Mouse (Mus musculus) kidney, embryonic 14.5 days (tissue): Measurements from ENCODE around the gene Ctsl. TPM values are rescaled to one million over a fixed set of nuclear protein-coding genes. Genes with fewer than 3 reads are reported as not detected.

ENCODE experiments used
- ATAC-seq: fragments of 200-750 bp; cut with Nextera tagmentation; 2 replicates; pipeline ENCODE4 v1.8.0; 2017; ENCODE audit warnings: moderate number of reproducible peaks, mild to moderate bottlenecking, moderate TSS enrichment, moderate library complexity; ENCODE audit not compliant: low FRiP score, low TSS enrichment
- H3K27ac ChIP-seq: fragments of 300-500 bp; sonication (generic); 2 replicates; pipeline ENCODE4 v1.5.1; 2014; ENCODE audit warnings: low read depth, mild to moderate bottlenecking, low read length, moderate library complexity, mixed read lengths
- H3K27me3 ChIP-seq: fragments of 300-500 bp; sonication (generic); 2 replicates; pipeline ENCODE4 v1.6.1; 2014; ENCODE audit warnings: mild to moderate bottlenecking, low read length; ENCODE audit not compliant: control insufficient read depth, insufficient read depth
- H3K36me3 ChIP-seq: fragments of 300-500 bp; sonication (generic); 2 replicates; pipeline ENCODE4 v1.6.1; 2014; ENCODE audit warnings: low read length, mixed read lengths; ENCODE audit not compliant: control insufficient read depth, insufficient read depth
- H3K4me1 ChIP-seq: fragments of 300-500 bp; sonication (generic); 2 replicates; pipeline ENCODE4 v1.6.1; 2014; ENCODE audit warnings: low read length, mixed read lengths; ENCODE audit not compliant: control insufficient read depth, insufficient read depth
- H3K4me2 ChIP-seq: fragments of 300-500 bp; sonication (generic); replicated peaks from 2 replicates; pipeline ENCODE4 v1.6.1; 2014; ENCODE audit warnings: low read depth, mild to moderate bottlenecking, low read length
- H3K4me3 ChIP-seq: fragments of 300-500 bp; sonication (generic); 2 replicates; pipeline ENCODE4 v1.5.1; 2014; ENCODE audit warnings: mild to moderate bottlenecking, low read length
- H3K9ac ChIP-seq: fragments of 300-500 bp; sonication (generic); 2 replicates; pipeline ENCODE4 v1.6.1; 2014; ENCODE audit warnings: low read depth, mild to moderate bottlenecking, low read length, moderate library complexity
- H3K9me3 ChIP-seq: fragments of 300-500 bp; sonication (generic); 2 replicates; pipeline ENCODE4 v1.6.1; 2016; ENCODE audit warnings: low read length; ENCODE audit not compliant: control insufficient read depth
- WGBS: fragments of 180-500 bp; shearing (Covaris S2); extraction: QIAGEN DNeasy Blood & Tissue Kit; methylation state at CpG from one replicate; pipeline ENCODE4 v1.1.7; 2014; 5-methylcytosine and 5-hydroxymethylcytosine counted together
- polyA plus RNA-seq: library from polyadenylated mRNA; unstranded; fragments of >200 nt; fragmentation: Nextera tagmentation; extraction: Ambion mirVana; gene quantifications from 2 replicates; pipeline ENCODE4 v1.2.1, GENCODE M21; 2014

Ctsl gene
- 283 and 323 TPM in 2 replicates for polyA plus RNA-seq

GRCm38 (mm10) chr13:64370173-64370940 is at the start of gene Ctsl:
Gene Ctsl (minus strand): TSS chr13:64370890.
- Histone ChIP-seq H3K4me3 (peak within 1 kb of the TSS; percentile 86), H3K4me2 (peak within 1 kb of the TSS; percentile 62), H3K36me3 (peaks cover 22% of the 10 kb centered on the region; the same call in 1 of the 2 replicates), H3K27me3 (no peaks in the 10 kb centered on the region), H3K9ac (peak within 1 kb of the TSS; percentile 81), H3K9me3 (no peaks in the 10 kb centered on the region), H3K4me1 (peaks cover 11% of the 10 kb centered on the region; the same call in 1 of the 2 replicates), H3K27ac (peak within 1 kb of the TSS; percentile 39; the same call in 1 of the 2 replicates)
- peak; percentile 100 for ATAC-seq
- 1% methylated on average over 43 of the region's 43 CpGs for WGBS

- H3K4me1 ChIP-seq: 0 out of 2 replicates have a peak, but pooled peaks cover 5% of the 10 kb centered on the region
- H3K4me2 ChIP-seq: no peak overlapping the region
- no peaks in the 10 kb centered on the region for H3K27me3 ChIP-seq
- no peaks in the 10 kb centered on the region for H3K36me3 ChIP-seq
- H3K9me3 ChIP-seq: 0 out of 2 replicates have a peak, but pooled peaks cover 2% of the 10 kb centered on the region
- no peak overlapping the region for H3K4me3 ChIP-seq
- H3K9ac ChIP-seq: no peak overlapping the region
- ATAC-seq: peak; percentile 93
- 21% methylated on average over 5 of the region's 5 CpGs for WGBS
- H3K27ac ChIP-seq: peak overlapping the region; percentile 51
Measured at GRCm38 (mm10) chr13:64416955-64417601, 46.4 kb upstream of the Ctsl start.

- no peak overlapping the region for H3K27ac ChIP-seq
- H3K36me3 ChIP-seq: no peaks in the 10 kb centered on the region
- no peak overlapping the region for H3K9ac ChIP-seq
- ATAC-seq: no peak
- no peaks in the 10 kb centered on the region for H3K4me1 ChIP-seq
- H3K27me3 ChIP-seq: no peaks in the 10 kb centered on the region
- 89% methylated on average over 2 of the region's 2 CpGs for WGBS
- H3K4me3 ChIP-seq: no peak overlapping the region
- H3K4me2 ChIP-seq: no peak overlapping the region
- H3K9me3 ChIP-seq: 0 out of 2 replicates have a peak, but pooled peaks cover 2% of the 10 kb centered on the region
Measured at GRCm38 (mm10) chr13:64415659-64416058, 45.0 kb upstream of the Ctsl start.

GRCm38 (mm10) chr13:64412752-64413257 is 42.1 kb upstream of the Ctsl start:
- WGBS: 75% methylated on average over 2 of the region's 2 CpGs
- Histone ChIP-seq H3K4me3 (no peak overlapping the region), H3K4me1 (no peaks in the 10 kb centered on the region), H3K27ac (no peak overlapping the region), H3K4me2 (no peak overlapping the region), H3K9me3 (0 out of 2 replicates have a peak, but pooled peaks cover 2% of the 10 kb centered on the region), H3K36me3 (no peaks in the 10 kb centered on the region), H3K9ac (no peak overlapping the region), H3K27me3 (no peaks in the 10 kb centered on the region)
- no peak for ATAC-seq

GRCm38 (mm10) chr13:64411282-64411681 is 40.6 kb upstream of the Ctsl start:
- 88% methylated on average over 2 of the region's 2 CpGs for WGBS
- no peak overlapping the region for H3K4me2 ChIP-seq
- ATAC-seq: no peak

GRCm38 (mm10) chr13:64410604-64411003 is 39.9 kb upstream of the Ctsl start:
- no peak overlapping the region for H3K9ac ChIP-seq
- ATAC-seq: peak; percentile 24
- H3K27me3 ChIP-seq: no peaks in the 10 kb centered on the region
- no peak overlapping the region for H3K27ac ChIP-seq
- 70% methylated on average over 5 of the region's 5 CpGs for WGBS
- 0 out of 2 replicates have a peak, but pooled peaks cover 2% of the 10 kb centered on the region for H3K9me3 ChIP-seq
- no peaks in the 10 kb centered on the region for H3K4me1 ChIP-seq
- H3K4me2 ChIP-seq: no peak overlapping the region
- no peak overlapping the region for H3K4me3 ChIP-seq
- no peaks in the 10 kb centered on the region for H3K36me3 ChIP-seq

More at GRCm38 (mm10) chr13:64411282-64411681, 40.6 kb upstream of the Ctsl start:
- no peak overlapping the region for H3K4me3 ChIP-seq
- H3K36me3 ChIP-seq: no peaks in the 10 kb centered on the region
- no peaks in the 10 kb centered on the region for H3K4me1 ChIP-seq
- H3K9ac ChIP-seq: no peak overlapping the region
- H3K27ac ChIP-seq: no peak overlapping the region
- H3K27me3 ChIP-seq: no peaks in the 10 kb centered on the region
- 0 out of 2 replicates have a peak, but pooled peaks cover 2% of the 10 kb centered on the region for H3K9me3 ChIP-seq

- no peak overlapping the region for H3K4me3 ChIP-seq
- no peak overlapping the region for H3K27ac ChIP-seq
- no peaks in the 10 kb centered on the region for H3K27me3 ChIP-seq
- no peaks in the 10 kb centered on the region for H3K9me3 ChIP-seq
- H3K36me3 ChIP-seq: no peaks in the 10 kb centered on the region
- no peaks in the 10 kb centered on the region for H3K4me1 ChIP-seq
- 92% methylated on average over 5 of the region's 5 CpGs for WGBS
- no peak overlapping the region for H3K9ac ChIP-seq
- ATAC-seq: no peak
- H3K4me2 ChIP-seq: no peak overlapping the region
Measured at GRCm38 (mm10) chr13:64407992-64408391, 37.3 kb upstream of the Ctsl start.

- no peak overlapping the region for H3K27ac ChIP-seq
- no peaks in the 10 kb centered on the region for H3K27me3 ChIP-seq
- ATAC-seq: no peak
- no peak overlapping the region for H3K9ac ChIP-seq
- H3K4me1 ChIP-seq: no peaks in the 10 kb centered on the region
- H3K4me2 ChIP-seq: no peak overlapping the region
- H3K9me3 ChIP-seq: no peaks in the 10 kb centered on the region
- no peak overlapping the region for H3K4me3 ChIP-seq
- 69% methylated on average over 6 of the region's 6 CpGs for WGBS
- H3K36me3 ChIP-seq: no peaks in the 10 kb centered on the region
Measured at GRCm38 (mm10) chr13:64405550-64405949, 34.9 kb upstream of the Ctsl start.

GRCm38 (mm10) chr13:64403519-64403918 is 32.8 kb upstream of the Ctsl start:
- Histone ChIP-seq H3K4me1 (no peaks in the 10 kb centered on the region), H3K27ac (no peak overlapping the region), H3K27me3 (no peaks in the 10 kb centered on the region), H3K36me3 (no peaks in the 10 kb centered on the region), H3K9me3 (no peaks in the 10 kb centered on the region), H3K9ac (no peak overlapping the region), H3K4me2 (no peak overlapping the region), H3K4me3 (no peak overlapping the region)
- 61% methylated on average over 3 of the region's 3 CpGs for WGBS
- ATAC-seq: no peak
